Mouse (Mus musculus): ENCODE results near the gene N4bp3. TPM values are rescaled to one million over a fixed set of nuclear protein-coding genes. Genes with fewer than 3 reads are reported as not detected.

N4bp3 gene
- polyA plus RNA-seq, 1 experiment: 2.5 TPM

DNA sequence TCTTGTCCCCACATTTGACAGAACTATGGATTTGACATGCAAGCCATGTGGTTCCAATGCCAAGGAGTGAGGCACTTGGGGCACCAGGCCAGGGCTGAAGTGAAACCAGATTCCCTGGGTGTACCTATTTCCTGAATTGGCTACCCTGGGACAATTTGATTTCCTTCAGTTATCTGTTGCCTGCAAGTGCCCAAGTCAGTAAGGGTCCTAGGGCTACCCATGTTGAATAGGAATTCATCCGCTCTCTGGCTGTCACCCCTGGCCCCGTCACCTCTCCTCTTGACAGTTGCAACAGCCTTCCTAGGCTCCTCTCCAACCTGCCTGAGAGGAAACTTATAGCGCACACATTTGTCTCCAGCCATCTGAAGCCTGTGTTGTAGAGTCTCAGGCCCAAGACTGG is 4.2 kb upstream of the N4bp3 start:
- Histone ChIP-seq H3K9me3 (peaks cover 10% of the 10 kb centered on the region), H3K36me3 (replicated peaks; ENCODE audit: low read length) (no peaks in the 10 kb centered on the region), H3K4me1 (peaks cover 29% of the 10 kb centered on the region), H3K27me3 (replicated peaks) (peaks cover 65% of the 10 kb centered on the region), H3K4me3 (replicated peaks) (no peak overlapping the region)
- TF ChIP-seq GATA1 (IDR thresholded peaks at IDR 0.05; ENCODE audit: borderline replicate concordance, low read length) (no peak), FLI1 (IDR thresholded peaks at IDR 0.05; ENCODE audit: low read length) (no peak)

DNA sequence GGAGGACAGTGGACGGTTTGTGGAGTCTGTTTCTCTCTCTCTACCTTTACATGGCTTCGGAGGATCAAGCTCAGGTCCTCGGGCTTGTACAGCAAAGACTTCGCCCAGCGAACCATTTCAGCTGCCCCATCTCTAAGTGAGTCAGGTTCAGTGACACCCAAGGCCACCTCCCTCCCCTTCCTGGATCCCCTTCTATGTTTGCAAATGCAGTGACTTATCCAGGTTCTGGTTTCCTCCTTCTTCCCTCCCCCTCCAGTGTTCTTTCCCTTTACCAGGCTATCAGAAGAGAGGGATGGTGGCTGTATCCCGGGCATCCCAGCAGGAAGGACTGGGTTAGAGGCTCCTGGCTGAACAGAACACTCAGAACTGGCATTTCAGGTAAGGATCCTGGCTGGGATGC is 3.1 kb upstream of the N4bp3 start:
- Histone ChIP-seq H3K27me3 (replicated peaks) (peaks cover 70% of the 10 kb centered on the region), H3K9me3 (peaks cover 10% of the 10 kb centered on the region), H3K4me1 (peaks cover 41% of the 10 kb centered on the region), H3K4me3 (replicated peaks) (no peak overlapping the region), H3K36me3 (replicated peaks; ENCODE audit: low read length) (no peaks in the 10 kb centered on the region)
- TF ChIP-seq FLI1 (IDR thresholded peaks at IDR 0.05; ENCODE audit: low read length) (no peak), GATA1 (IDR thresholded peaks at IDR 0.05; ENCODE audit: borderline replicate concordance, low read length) (no peak)

DNA sequence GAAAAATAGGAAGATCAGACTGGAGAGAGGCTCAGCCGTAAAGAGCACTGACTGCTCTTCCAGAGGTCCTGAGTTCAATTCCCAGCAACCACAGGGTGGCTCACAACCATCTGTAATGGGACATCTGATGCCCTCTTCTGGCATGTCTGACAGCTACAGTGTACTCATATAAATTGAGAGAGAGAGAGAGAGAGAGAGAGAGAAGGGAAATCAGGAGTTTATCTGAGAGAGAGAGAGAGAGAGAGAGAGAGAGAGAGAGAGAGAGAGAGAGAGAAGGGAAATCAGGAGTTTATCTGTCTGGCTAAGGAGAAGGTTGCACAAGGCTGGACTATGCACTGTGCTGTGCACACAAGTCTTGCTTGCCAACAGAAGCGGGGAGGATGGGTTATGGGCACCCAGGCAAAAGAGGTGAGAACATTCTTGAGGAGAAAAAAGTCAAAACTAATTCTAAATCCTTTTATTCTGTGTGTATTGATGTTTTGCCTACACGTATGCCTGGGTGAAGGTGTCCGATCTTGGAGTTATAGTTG is 2.3 kb upstream of the N4bp3 start:
- Histone ChIP-seq H3K36me3 (replicated peaks; ENCODE audit: low read length) (no peaks in the 10 kb centered on the region), H3K9me3 (peaks cover 10% of the 10 kb centered on the region), H3K4me3 (replicated peaks) (no peak overlapping the region), H3K27me3 (replicated peaks) (peaks cover 71% of the 10 kb centered on the region), H3K4me1 (peaks cover 44% of the 10 kb centered on the region)
- no peak for TF ChIP-seq FLI1 (IDR thresholded peaks at IDR 0.05; ENCODE audit: low read length)
- TF ChIP-seq GATA1 (IDR thresholded peaks at IDR 0.05; ENCODE audit: borderline replicate concordance, low read length): no peak

DNA sequence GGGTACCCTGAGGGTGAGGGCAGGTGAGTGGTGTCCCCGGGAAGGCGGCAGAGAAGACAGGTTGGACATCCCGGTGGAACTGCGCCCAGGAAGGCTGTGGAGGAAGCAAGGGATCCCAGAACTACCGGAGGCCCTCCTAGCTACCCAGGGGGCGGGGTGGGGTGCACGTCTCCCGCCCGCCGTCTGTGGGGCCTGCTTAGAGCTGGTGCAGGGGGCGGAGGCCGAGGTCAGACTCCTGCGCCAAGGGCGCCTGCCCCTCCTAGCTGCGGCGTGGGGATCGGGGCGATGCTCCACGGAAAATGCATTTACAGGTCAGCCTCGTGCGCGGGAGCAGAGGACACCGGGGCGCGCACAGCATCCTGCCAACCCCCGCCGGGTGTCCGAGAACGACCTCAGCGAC is 381 bp downstream of the N4bp3 start:
- Histone ChIP-seq H3K27me3 (replicated peaks) (peaks cover 74% of the 10 kb centered on the region), H3K36me3 (replicated peaks; ENCODE audit: low read length) (peaks cover 1% of the 10 kb centered on the region), H3K4me3 (replicated peaks) (peak overlapping the region; percentile 94), H3K9me3 (peaks cover 7% of the 10 kb centered on the region), H3K4me1 (peaks cover 56% of the 10 kb centered on the region)
- TF ChIP-seq FLI1 (IDR thresholded peaks at IDR 0.05; ENCODE audit: low read length): no peak
- TF ChIP-seq GATA1 (IDR thresholded peaks at IDR 0.05; ENCODE audit: borderline replicate concordance, low read length): no peak

DNA sequence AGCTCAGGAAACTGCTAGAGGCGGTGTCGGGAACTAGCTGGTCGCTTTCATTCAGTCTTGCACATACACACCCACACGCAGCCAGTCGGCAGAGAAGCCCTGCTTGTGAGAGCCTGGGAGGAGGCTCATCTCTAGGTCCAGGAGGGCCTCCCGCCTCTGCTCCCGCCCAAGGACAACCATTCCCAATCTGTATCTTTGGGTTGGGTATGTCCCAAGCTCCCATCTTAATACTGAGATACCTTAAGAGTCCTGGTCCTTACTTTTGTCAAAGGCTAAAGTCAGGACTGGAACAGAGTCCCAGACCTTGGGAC is 798 bp downstream of the N4bp3 start:
- TF ChIP-seq FLI1 (IDR thresholded peaks at IDR 0.05; ENCODE audit: low read length) (no peak), GATA1 (IDR thresholded peaks at IDR 0.05; ENCODE audit: borderline replicate concordance, low read length) (no peak)
- Histone ChIP-seq H3K27me3 (replicated peaks) (peaks cover 74% of the 10 kb centered on the region), H3K4me3 (replicated peaks) (peak overlapping the region; percentile 94), H3K36me3 (replicated peaks; ENCODE audit: low read length) (peaks cover 3% of the 10 kb centered on the region), H3K9me3 (peaks cover 7% of the 10 kb centered on the region), H3K4me1 (peaks cover 55% of the 10 kb centered on the region)

DNA sequence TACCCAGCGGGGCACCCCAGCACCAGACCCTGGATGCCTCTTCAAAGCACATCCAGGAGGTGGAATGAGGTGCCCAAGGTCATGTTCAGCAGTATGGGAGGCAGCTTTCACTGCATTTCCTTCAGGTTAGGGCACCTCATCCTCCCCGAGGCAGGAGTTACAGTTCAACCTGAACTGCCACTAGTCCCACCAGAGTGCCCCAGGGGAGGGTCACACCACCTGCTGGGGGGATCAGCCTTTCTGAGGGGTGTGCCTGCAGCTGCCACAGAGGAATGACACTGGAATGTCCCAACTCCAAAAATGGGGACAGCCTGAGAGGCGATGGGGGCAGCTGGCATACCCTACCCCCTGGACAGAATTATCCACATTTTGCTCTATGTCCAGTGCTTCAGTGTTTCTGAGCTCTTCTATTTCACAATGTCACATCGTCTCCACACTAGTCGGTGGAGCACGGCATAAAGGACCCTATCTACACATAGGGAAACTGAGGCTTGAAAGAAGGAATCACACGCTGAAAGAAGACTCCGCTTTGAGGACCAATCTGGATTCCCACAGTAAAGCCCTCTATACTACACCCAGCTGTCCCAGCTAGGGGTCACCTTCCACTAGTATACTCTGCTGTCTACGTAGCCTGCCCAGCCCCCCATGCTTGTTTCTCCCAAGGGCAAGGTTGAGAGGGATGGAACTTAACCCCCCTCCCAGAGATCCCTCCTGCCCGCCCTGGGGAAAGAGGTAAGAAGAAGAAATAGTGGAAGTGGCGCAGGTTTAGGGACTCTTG is 1.3 kb downstream of the N4bp3 start:
- TF ChIP-seq FLI1 (IDR thresholded peaks at IDR 0.05; ENCODE audit: low read length) (no peak), GATA1 (IDR thresholded peaks at IDR 0.05; ENCODE audit: borderline replicate concordance, low read length) (no peak)
- Histone ChIP-seq H3K27me3 (replicated peaks) (peaks cover 70% of the 10 kb centered on the region), H3K4me1 (peaks cover 52% of the 10 kb centered on the region), H3K36me3 (replicated peaks; ENCODE audit: low read length) (peaks cover 3% of the 10 kb centered on the region), H3K4me3 (replicated peaks) (peak overlapping the region; percentile 94), H3K9me3 (peaks cover 7% of the 10 kb centered on the region)

DNA sequence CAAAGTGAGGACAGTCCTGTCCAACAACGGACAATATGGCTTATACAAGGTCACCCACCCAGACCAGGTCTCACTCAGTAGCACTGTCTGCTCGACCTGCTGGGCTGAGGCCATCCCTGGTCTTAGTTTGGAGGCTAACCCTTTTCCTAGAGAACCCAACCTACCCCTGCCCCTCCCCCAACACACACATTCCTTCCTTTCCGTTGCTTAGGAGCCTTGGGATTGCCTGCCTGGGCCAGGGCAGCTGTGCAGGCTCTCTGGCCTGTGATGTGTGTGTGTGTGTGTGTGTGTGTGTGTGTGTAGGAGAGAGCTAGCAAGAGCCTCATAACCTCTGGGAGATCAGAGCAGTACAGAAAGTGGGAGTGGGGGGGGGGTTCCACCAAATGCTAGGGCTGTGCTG is 2.1 kb downstream of the N4bp3 start:
- no peak overlapping the region for H3K4me3 ChIP-seq (replicated peaks)
- TF ChIP-seq FLI1 (IDR thresholded peaks at IDR 0.05; ENCODE audit: low read length) (no peak), GATA1 (IDR thresholded peaks at IDR 0.05; ENCODE audit: borderline replicate concordance, low read length) (no peak)
- peaks cover 7% of the 10 kb centered on the region for H3K9me3 ChIP-seq
- peaks cover 71% of the 10 kb centered on the region for H3K27me3 ChIP-seq (replicated peaks)
- H3K4me1 ChIP-seq: peaks cover 54% of the 10 kb centered on the region
- H3K36me3 ChIP-seq (replicated peaks; ENCODE audit: low read length): peaks cover 10% of the 10 kb centered on the region

DNA sequence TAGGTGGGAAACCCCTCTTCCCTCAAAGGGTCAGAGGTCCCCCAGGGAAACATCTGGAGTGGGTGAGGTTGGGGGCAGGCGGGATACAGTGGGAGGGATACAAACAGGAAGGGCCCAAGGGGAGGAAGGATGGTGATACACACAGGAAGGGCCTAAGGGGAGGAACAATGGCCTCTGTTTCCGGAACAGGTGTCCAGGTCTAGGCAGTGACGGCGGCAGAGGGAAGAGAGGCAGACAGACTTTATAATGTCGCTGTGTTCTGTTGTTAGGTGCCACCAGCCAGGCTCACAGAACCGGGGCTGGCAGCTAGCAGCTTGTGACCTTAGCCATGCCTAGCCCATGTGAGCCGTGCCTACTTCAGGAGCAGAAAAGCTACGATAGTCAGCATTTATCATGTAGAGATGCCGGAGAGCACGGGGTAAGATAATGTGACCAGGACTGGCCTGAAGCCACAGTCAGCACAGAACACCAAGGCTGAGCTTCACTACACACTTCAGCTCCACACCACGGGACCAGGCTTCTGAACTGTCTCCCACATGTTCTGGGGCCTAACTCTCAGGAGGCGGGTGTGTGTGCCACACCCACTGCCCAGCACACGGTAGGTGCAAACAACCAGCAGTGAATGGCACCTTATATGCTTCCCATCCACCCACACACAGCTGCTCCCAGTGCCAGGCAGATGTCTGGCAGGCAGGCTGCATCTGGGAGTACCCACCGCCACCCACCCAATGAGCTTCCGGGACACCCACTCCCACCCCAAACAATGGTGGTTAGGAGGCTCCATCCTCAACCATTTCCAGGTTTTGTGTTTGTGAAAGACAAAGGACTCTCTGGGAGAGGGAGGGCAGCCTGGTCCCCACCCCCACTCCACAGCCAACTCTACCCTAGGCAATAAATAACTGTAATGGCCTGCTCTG is 3.6 kb downstream of the N4bp3 start:
- peaks cover 11% of the 10 kb centered on the region for H3K36me3 ChIP-seq (replicated peaks; ENCODE audit: low read length)
- H3K4me1 ChIP-seq: peaks cover 56% of the 10 kb centered on the region
- TF ChIP-seq FLI1 (IDR thresholded peaks at IDR 0.05; ENCODE audit: low read length): no peak
- TF ChIP-seq GATA1 (IDR thresholded peaks at IDR 0.05; ENCODE audit: borderline replicate concordance, low read length): no peak
- peaks cover 65% of the 10 kb centered on the region for H3K27me3 ChIP-seq (replicated peaks)
- peak overlapping the region; percentile 44 for H3K4me3 ChIP-seq (replicated peaks)
- H3K9me3 ChIP-seq: no peaks in the 10 kb centered on the region

DNA sequence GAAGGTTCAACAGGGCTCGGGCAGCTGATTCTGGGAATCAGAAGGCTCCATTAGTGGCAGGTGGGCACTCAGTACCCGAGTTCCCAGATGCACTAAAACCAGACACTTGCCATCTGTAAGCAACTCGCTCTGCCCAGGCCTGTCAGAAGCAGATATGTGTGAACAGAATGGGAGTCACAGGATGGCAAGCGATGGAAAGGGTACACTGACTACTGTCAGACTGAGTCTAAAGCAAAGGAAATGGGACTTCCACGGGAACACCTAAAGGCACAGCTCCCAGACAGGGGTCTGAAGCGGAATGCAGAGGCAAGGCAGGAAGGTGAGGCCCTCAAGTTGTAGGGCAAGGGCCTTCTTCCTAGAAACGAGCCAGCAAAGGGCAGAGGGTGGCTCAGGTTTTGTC is 4.4 kb downstream of the N4bp3 start:
- no peak for TF ChIP-seq FLI1 (IDR thresholded peaks at IDR 0.05; ENCODE audit: low read length)
- TF ChIP-seq GATA1 (IDR thresholded peaks at IDR 0.05; ENCODE audit: borderline replicate concordance, low read length): no peak
- Histone ChIP-seq H3K27me3 (replicated peaks) (peaks cover 62% of the 10 kb centered on the region), H3K4me1 (peaks cover 56% of the 10 kb centered on the region), H3K36me3 (replicated peaks; ENCODE audit: low read length) (peaks cover 11% of the 10 kb centered on the region), H3K4me3 (replicated peaks) (no peak overlapping the region), H3K9me3 (no peaks in the 10 kb centered on the region)

DNA sequence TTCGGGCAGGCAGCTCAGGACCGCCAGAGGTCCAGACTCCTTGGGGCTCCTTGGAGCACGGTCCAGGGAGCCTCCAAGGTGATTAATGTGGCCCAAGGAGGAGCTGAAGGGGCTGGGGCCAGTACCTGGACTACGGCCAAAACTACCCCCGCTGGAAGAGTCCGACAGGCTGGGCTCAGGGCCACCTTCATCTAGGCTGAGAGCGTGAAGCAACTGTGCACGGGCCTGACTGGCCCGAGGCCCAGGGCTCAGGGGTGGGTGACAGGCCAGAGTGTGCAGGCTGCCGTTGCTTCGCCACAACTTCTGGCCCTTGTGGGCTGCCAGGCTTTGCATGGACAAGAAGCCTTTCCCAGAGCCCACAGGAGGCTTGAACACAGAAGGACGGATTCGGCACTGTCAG is 5.3 kb downstream of the N4bp3 start:
- Histone ChIP-seq H3K4me1 (peaks cover 46% of the 10 kb centered on the region), H3K9me3 (no peaks in the 10 kb centered on the region), H3K4me3 (replicated peaks) (no peak overlapping the region), H3K27me3 (replicated peaks) (peaks cover 52% of the 10 kb centered on the region), H3K36me3 (replicated peaks; ENCODE audit: low read length) (peaks cover 11% of the 10 kb centered on the region)
- TF ChIP-seq GATA1 (IDR thresholded peaks at IDR 0.05; ENCODE audit: borderline replicate concordance, low read length): no peak
- no peak for TF ChIP-seq FLI1 (IDR thresholded peaks at IDR 0.05; ENCODE audit: low read length)

Data from megakaryocyte, embryonic 14.5 days (primary cell).